Mouse (Mus musculus): ENCODE data around the gene Atxn1.

Gene Atxn1

DNA sequence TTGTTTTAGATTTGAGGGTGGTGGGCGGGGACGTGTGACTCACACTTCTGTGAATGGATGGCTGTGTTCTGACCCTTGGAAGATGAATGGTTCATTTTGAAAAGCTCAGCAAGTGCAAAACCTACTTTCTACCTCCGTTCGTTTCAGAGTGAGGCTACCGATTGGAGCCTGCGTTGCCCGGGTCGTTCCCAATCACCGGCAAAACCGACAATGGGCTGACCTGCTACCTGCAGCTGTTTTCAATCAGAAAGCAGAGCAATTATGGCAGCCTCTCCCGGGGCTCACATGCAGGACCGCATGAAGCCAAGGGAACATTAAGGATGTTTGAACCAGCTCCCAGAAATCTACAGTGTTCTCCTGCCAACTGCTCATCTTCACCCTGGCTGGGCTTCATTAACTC is 382.5 kb downstream of the Atxn1 start:
- DNase-seq (ENCODE audit: low read depth, low spot score): no peak

DNA sequence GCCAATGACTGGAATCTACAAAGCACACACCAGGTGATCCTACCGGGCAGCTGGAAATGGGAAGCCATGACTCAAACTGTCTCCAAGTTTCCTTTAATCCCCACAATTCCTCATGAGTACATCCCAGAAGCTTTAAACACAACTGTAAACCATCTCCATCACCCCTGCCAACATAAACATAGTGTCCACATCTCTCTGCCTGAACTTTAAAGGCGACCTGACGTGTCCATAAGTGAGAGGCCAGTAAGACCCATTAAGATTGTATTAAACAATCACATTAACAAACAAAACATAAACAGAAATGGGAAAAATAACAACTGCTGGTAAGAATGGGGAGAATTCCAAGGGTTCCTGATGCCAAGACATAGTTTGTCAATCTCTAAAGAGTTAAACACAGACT is 385.1 kb downstream of the Atxn1 start:
- DNase-seq (ENCODE audit: low read depth, low spot score): no peak

DNA sequence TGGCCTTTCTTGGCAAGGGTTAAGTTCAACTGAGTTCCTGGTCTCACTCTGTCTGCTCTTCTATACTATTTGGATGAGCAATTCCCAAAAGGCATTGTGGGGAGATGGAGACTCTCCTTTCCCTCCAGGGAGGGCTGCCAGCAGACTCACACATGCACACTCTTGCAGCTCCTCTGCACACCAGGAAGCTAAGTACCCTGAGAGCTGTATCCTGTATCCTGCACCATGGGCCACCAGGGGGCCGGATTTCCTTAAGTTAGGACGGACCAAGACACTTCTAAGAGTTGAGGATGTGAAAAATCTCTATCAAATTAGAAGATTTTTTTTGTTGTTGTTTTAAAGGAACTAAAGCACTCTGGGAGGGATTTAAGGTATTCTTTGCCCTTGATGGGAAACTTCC is 387.0 kb downstream of the Atxn1 start:
- DNase-seq (ENCODE audit: low read depth, low spot score): no peak

DNA sequence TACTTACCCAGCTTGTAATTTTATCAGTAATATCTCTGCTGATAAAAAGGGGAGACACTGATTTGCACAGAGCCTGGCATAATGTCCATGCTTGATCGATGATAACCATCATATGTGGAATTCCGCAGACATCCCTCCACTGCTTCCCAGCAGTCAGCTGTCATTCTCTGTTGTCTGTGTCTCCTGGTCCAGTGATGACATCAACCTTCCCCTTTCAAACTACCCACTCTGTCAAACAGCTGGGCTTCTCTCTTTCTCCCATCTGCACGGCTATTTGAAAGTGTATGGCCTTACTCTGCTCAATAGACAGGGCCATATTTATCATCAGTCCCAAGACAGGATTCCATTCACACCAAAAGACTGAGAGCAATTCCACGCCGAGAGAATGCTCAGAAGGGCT is 387.4 kb downstream of the Atxn1 start:
- no peak for DNase-seq (ENCODE audit: low read depth, low spot score)

DNA sequence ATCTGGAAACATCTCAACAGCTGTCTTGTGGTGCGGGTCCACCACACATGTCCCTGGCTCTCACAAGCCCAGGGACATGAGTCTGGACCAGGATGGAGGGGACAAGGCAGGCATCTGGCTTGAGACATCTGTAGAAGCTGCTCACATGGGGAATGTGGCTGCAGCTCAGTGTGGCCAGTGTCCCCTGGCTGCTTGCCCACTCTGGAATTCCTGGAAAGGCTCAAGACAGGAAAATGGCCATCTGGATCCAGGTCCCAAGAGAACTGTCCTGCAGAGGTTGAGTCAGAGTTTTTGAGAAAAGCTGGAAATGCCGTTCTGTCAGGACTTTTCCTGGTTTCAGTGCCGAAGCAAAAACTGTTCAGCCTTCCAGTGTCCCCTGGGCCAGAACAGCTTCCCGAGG is 388.6 kb downstream of the Atxn1 start:
- no peak for DNase-seq (ENCODE audit: low read depth, low spot score)

DNA sequence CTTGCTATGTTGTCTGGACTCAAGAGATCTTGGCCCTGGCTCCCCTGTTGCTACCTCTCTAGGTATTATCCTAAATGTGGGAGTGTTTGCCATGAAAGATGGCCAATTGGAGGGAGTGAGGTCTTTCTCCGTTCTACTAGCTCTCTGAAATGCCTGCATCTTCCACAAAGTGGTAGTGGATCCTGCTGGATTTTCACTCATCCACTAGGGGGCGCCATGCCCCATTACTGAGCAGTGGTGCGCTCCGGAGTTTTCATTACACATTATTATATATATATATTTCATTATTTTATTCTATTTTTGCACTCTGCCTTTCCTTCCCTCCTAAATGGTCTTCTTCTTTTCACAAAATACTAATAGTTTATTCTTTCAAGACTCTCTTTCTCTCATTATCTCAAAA is 392.0 kb downstream of the Atxn1 start:
- peak; percentile 60 for DNase-seq (ENCODE audit: low read depth, low spot score)

DNA sequence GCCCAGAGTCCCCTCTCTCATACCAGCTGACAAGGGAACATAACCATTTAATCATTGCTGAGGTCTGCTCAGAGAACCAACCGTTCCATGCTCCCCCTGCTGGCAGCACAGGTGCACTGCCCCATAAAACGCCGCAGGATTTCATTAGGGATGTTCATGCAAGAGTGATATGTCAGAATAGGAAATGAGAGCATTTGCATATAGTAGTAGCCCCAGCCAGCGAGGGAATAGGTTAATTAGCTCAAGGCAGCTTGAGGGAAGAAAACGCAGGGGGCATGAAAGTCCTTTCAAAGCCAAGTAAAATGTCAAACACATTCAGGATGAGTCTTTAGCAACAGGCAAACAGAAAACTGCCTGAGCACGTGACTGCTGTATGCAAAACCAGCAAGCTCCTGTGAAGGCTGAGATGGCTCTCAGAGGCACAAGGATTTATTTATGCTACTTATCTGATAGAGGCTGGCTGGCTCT is 393.0 kb downstream of the Atxn1 start:
- peak; percentile 79 for DNase-seq (ENCODE audit: low read depth, low spot score)

DNA sequence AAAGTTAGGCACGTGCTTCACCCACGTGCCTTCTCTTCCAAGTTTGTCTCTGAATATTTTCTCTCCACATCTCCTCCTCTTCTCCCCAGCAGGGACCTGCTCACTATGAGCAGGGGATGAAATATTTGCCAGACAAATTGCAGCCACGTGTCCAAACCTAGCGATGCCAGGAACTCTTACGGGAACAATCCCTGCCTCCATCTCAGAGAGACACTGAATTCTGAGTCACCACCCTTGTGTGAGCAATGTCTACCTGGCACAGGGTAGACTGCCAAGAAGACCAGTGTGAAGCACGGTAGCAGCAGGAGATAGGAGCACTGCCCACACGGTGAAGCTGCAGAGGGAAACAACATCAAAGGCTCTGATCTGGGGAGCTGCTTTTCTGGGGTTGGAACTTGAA is 394.9 kb downstream of the Atxn1 start:
- no peak for DNase-seq (ENCODE audit: low read depth, low spot score)

DNA sequence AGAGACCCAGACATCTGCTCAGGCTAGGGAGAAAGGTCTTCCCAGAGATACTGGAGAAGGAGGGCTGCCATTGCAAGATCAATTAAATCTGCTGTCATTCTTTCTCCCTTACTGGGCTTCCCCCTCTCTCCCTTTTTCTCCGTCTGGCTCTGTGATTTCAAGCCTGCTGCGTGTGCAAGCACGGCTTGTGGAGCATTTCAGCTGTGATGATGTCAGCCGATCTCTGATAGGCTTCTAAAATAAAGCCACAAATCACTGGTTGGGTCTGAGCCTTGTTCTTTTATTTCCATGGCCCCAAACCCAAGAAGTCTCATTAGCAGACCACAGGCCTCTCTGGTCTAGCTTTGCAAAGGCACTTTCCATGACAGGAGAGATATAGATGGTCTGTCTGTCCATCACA is 399.9 kb downstream of the Atxn1 start:
- DNase-seq (ENCODE audit: low read depth, low spot score): no peak

DNA sequence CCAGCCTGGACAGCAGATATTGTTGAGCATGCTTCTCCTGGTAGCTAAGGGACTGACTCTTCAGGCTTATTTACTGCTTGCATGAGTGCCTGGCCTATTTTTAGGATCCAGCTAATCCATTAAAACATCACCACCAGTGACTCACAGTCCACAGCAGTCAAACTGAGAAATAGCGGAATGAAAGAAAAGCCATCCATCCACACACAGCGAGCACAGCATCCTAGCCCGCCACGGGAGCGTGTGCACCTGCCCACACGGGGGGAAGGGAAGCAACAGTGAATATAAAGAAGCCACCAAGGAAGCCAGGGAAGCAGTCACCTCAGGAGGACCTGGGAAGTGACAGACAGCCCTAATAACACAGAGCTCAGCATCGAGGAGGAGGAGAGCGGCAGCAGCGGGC is 402.8 kb downstream of the Atxn1 start:
- DNase-seq (ENCODE audit: low read depth, low spot score): no peak

DNA sequence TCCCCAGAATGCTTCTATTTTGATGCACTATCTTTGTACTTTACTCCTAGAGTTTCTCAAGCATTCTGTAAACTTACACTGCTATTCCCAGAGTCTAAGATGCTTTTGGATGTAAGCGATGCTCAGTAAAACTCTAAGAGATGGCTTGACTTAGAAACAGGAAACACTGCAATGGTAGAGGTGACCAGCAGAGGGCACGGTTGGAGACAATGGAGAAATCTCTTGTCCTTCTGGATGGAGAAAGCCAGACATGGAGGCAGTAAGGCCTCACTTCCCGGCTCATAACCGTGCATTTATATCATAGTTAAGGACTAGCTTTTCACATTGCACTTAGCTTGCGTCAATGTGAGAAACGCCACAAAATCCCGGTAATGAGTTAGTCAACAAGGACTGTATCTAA is 404.3 kb downstream of the Atxn1 start:
- DNase-seq (ENCODE audit: low read depth, low spot score): no peak

DNA sequence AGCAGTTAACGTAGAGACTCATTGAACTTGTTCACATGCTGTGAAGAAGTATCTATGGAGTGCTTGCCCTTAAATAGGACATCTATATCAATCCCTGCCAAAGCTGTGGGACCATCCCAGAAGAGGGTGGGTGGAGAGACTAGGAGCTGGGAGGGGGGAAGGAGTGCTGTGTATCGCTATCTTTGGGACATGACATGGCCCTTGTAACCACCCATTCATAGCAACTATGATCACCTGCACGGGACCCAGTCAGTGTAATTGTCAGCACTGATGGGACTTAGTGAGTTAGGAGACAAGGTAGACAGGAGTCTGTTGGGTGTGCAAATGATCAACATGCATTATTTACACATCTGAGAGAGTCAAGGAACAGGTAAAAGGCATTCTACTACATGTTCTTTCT is 405.6 kb downstream of the Atxn1 start:
- no peak for DNase-seq (ENCODE audit: low read depth, low spot score)

DNA sequence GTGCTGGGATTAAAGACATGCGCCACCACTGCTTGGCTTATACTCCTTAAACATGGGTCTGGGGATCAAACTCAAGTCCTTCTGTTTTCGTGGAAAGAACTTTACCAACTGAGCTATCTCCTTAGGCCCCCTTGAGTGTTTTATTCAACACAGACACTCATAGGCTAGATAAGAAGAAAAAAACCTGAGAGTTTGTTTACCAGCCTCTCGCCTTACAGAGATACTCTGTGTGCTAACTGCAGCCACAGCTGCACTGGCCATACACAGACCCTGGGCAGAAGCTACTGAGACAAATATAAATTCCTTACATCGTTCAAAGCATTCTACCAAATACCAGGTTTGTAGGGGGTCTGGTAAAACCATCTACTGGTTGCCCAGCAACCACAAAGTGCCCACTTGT is 406.4 kb downstream of the Atxn1 start:
- no peak for DNase-seq (ENCODE audit: low read depth, low spot score)

DNA sequence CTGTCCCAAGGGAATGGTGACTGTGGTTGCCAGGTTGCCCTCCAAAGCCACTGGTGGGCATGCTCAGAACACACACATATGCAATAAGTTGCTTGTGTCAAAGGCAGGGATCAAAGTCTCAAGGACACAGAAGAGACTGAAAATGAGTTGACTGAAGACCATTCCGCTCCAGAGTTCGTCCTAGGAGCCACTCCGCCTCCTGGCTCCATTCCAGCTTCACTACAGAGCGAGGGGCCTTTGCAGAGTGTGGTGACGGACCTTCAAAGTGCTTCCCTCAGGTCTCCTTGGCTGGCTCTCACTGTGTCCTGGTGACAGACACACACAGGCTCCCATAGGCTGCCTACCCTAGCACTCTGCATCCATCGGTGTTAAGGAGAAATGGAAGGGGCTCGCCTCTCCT is 411.1 kb downstream of the Atxn1 start:
- no peak for DNase-seq (ENCODE audit: low read depth, low spot score)

DNA sequence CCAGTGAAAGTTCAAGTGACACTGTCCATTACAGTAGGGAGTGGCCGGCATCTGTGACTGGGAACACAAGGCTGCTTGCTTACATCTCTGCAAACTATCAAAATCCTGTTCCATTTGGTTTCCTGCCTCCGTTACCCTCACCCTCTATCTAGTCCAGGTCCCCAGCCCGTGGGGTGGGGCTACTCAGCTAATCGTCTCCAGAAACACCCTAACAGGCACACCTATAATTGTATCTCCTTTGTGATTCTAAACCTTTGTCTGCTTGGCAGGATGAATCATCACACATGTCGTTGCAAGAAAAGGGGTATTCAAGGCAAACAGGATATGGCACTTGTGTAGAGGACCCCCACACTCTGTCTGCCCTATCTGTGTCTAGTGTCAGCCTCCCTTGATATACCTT is 417.3 kb downstream of the Atxn1 start:
- DNase-seq (ENCODE audit: low read depth, low spot score): peak; percentile 42

DNA sequence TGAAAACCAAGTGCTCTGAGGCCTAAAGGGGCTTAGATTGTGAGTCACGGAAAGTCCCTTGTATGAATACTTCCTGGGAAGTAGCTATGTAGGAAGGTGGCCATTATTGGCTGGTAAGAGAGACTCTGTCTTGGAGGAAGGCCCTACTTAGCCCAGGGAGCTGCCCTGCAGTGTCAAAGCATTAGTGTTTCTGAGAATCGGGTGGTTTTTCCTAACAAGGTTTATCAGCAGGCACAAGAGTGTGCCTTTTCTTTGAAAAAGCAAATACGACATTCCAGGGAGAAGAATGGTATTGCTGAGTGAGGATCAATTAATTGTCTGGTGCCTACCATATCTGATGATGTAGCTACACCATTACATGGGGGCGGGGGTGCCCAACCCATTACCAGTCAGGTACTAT is 417.9 kb downstream of the Atxn1 start:
- DNase-seq (ENCODE audit: low read depth, low spot score): peak; percentile 70

DNA sequence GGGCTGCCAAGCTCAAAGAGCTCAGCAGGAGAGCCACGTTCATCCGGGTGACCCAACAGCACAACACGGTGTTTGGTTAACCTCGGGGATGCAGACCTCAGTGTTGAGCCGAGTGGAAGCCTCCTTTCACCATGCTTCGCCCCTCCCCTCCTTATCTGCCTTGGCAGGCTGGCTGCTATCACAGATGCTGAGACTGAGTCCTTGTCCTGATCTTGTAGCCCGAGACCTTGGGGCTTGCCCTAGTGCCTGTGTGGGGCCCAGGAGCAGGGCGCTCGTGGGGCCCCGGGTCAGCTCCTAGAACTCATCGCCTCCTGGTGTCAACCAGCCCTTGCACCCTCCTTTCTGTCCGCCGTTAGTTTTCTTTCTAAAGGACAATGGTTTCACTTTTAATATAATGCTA is 418.8 kb downstream of the Atxn1 start:
- peak; percentile 88 for DNase-seq (ENCODE audit: low read depth, low spot score)

DNA sequence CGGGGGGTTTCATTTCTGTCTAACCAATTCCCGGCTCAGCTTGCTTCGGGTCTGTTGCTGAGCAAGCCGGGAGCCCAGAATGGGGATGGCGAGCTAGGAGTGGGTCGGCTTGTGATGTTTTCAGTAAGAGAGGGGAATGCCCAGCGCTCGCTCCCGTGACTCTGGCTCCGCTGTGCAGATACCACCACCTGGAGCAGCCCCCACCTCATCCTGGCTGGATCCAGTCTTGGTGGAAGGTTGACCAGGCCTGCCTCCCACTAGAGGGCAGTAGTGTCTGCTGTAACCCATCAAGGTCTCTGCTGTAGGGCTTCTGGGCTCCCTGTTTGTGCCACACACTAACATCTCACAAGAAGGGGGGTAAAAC is 425.6 kb downstream of the Atxn1 start:
- DNase-seq (ENCODE audit: low read depth, low spot score): peak; percentile 48

DNA sequence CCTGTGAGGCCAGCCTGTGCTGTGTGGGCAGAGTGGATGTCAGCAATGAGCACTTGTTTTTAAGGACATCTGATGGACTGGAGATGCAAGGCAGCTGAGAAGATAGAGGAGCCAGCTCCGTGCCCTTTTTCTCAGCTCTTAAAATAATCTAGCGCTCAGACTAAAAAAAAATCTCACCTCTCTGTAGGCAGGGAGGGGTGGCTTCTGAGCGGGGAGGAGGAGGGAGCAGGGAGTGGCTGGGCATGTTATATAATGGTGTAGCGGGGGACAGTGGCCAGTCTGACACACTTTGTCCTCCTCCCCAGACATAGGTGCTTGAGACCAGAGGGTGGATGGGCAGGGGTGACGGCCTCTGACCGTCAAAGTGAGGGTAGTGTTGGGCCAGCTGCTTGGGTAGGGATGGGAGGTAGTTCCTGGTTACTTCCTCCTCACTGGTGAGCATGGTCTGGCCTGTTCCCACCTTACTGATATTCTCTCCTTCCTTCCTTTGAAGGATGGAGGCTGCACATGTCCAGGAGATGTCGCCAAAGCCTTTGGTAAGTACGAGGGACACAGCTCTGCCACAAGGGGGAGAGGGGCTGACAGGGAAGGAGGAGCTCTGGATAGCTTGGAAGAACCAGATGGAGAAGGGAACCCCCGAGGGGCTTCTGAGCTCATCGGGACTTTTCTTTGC is 426.1 kb downstream of the Atxn1 start:
- no peak for DNase-seq (ENCODE audit: low read depth, low spot score)

DNA sequence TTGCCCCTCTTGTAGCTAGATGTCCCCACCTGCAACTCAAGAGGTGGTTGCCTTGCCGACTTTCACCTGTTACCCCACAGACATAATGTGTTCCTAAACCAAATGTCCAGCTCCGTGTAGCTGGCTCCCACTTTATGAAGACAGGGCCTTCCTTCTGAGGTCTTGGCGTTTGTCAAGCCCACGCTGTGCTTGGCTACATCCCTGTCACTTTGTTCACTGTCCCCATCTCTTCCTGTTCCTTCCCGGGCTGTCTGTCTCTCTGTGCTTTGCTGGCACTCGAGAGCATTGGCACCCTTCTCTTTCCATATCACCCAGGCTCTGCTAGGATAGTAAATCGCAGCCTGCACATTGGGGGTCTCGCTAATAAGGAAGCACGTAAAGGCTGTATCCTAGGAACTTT is 426.7 kb downstream of the Atxn1 start:
- no peak for DNase-seq (ENCODE audit: low read depth, low spot score)

DNA sequence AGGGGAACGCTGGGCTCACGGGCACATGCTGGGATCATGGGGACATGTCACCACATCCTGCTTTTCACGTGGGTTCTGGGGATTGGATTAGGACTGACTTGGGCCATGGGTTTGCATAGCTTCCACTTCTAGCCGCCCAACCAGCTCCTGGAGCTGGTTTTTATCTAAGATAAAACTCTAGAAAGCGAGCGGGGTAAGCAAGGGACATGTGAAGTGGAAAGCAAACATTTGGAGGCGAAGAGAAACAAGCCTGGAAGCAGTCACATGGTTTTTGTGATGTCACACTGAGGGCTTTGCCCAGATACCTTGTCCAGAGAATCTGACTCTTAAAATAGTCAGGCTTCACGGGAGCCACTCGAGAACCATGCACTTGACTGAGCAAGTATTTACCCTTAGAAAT is 427.7 kb downstream of the Atxn1 start:
- no peak for DNase-seq (ENCODE audit: low read depth, low spot score)

DNA sequence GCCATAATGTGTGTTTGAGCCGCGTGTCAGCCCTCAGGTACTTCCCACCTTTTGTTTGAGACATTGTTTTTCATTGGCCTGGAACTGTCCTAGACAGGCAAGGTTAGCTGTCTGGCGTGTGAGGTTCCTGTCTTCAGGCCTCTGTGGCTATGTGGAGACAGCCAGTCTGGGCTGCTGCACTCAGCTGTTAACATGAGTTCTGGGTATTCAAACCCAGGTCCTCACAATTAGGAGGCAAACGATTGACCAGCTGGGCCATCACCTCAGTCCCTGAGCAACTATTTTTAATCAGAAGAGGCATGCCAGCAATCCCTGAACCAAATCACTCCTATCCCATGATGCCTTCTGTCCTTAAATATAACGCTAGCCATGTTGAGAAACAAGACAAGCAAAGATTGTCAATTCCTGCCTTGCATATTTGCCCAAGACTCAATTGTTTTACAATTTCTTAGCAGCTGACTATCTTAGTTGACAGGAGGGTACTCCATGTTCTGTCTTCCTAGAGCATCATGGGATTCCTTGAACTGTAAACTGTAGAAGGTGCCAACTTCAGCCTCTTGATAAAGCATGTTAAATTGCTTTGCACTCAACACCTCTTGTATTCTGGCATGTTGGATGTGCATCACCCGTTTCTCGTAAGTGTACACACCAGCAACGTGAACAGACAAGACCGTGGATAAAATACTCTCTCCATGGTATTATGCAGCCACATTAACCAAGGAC is 428.9 kb downstream of the Atxn1 start:
- no peak for DNase-seq (ENCODE audit: low read depth, low spot score)

DNA sequence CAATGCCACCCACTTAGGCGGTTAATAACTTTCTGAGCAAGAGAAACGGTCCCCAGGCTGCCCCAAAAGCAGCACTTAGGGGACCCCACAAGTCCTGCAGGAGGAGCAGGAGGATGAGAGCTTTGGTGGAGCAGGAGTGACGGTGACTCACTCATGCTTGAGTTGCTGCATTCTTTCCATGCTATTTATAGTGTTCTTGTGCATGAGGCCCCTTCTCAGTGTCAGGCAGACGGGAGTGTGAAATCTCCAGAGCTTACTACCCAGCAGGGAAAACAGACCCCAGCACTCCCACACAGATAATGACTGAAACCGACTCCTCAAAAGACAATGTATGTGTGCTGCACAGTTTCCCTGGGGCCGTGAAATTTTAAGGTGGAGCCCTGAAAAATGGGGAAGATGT is 434.1 kb downstream of the Atxn1 start:
- DNase-seq (ENCODE audit: low read depth, low spot score): no peak

DNA sequence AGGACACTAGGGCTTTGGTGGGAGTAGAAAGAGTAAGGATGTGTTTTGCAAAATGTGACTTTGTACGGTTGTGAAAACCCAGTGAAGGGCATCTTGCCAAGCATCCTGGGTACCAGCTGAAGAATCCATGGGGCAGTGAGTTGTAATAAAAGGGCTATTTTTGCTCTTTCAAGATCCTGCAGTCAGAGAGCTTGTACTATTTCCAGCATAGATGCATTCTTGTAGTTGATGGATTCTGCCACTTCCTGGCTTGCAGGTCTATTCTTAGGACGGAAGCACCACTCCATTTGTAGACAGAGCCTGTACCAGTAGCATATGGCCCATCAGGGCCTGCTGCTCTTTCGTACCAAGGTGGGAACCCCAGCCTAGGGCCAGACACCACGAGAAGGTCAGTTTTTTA is 436.0 kb downstream of the Atxn1 start:
- no peak for DNase-seq (ENCODE audit: low read depth, low spot score)
